Mouse (Mus musculus) spleen, postnatal 14 days (tissue): ENCODE measurements around the gene Xrcc4.

Source experiments
- DNase-seq, 2 experiments: peaks; one replicate each; pipeline ENCODE4 v3.0.0; 2021 to 2022; ENCODE audit warnings: low spot score in 2 of 2

Xrcc4 gene

GRCm38 (mm10) chr13:89944354-89944753 lies 145.1 kb downstream of the Xrcc4 start:
- no peak for DNase-seq

GRCm38 (mm10) chr13:89929477-89929876 lies 159.9 kb downstream of the Xrcc4 start:
- DNase-seq: no peak

GRCm38 (mm10) chr13:89918814-89919481 lies 170.5 kb downstream of the Xrcc4 start:
- no peak for DNase-seq

- no peak for DNase-seq
Observed at GRCm38 (mm10) chr13:89914332-89914731, 175.1 kb downstream of the Xrcc4 start.

GRCm38 (mm10) chr13:89913891-89914290 lies 175.5 kb downstream of the Xrcc4 start:
- no peak for DNase-seq

- no peak for DNase-seq
Observed at GRCm38 (mm10) chr13:89906120-89906519, 183.3 kb downstream of the Xrcc4 start.

GRCm38 (mm10) chr13:89899066-89899465 lies 190.3 kb downstream of the Xrcc4 start:
- DNase-seq: no peak

GRCm38 (mm10) chr13:89892140-89892539 lies 197.3 kb downstream of the Xrcc4 start:
- no peak for DNase-seq

- DNase-seq: no peak
Observed at GRCm38 (mm10) chr13:89890159-89890558, 199.2 kb downstream of the Xrcc4 start.

GRCm38 (mm10) chr13:89889074-89889473 lies 200.3 kb downstream of the Xrcc4 start:
- DNase-seq: no peak

- no peak for DNase-seq
Observed at GRCm38 (mm10) chr13:89883523-89883922, 205.9 kb downstream of the Xrcc4 start.

GRCm38 (mm10) chr13:89881281-89881680 lies 208.1 kb downstream of the Xrcc4 start:
- no peak for DNase-seq

GRCm38 (mm10) chr13:89878832-89879468 lies 210.5 kb downstream of the Xrcc4 start:
- DNase-seq: no peak

GRCm38 (mm10) chr13:89875499-89875898 lies 213.9 kb downstream of the Xrcc4 start:
- DNase-seq: no peak

- DNase-seq: no peak
Observed at GRCm38 (mm10) chr13:89872725-89873124, 216.7 kb downstream of the Xrcc4 start.

- no peak for DNase-seq
Observed at GRCm38 (mm10) chr13:89854139-89854538, 235.3 kb downstream of the Xrcc4 start.

GRCm38 (mm10) chr13:89850746-89851145 lies 238.7 kb downstream of the Xrcc4 start:
- DNase-seq: no peak

GRCm38 (mm10) chr13:89849955-89850354 lies 239.5 kb downstream of the Xrcc4 start:
- DNase-seq: no peak

- no peak for DNase-seq
Observed at GRCm38 (mm10) chr13:89838635-89839034, 250.8 kb downstream of the Xrcc4 start.

- DNase-seq: no peak
Observed at GRCm38 (mm10) chr13:89834485-89834884, 254.9 kb downstream of the Xrcc4 start.

- DNase-seq: no peak
Observed at GRCm38 (mm10) chr13:89833053-89833670, 256.2 kb downstream of the Xrcc4 start.

GRCm38 (mm10) chr13:89828429-89828970 lies 260.9 kb downstream of the Xrcc4 start:
- no peak for DNase-seq

GRCm38 (mm10) chr13:89827838-89828237 lies 261.6 kb downstream of the Xrcc4 start:
- DNase-seq: no peak
